Mouse (Mus musculus) urinary bladder, postnatal 0 days (tissue): ENCODE results near the gene Lrrfip1. TPM values are rescaled to one million over a fixed set of nuclear protein-coding genes. Genes with fewer than 3 reads are reported as not detected.

Experiments
- polyA plus RNA-seq: library from polyadenylated mRNA; unstranded; fragments of >200 nt; fragmentation: Nextera tagmentation; extraction: Ambion mirVana; gene quantifications from 2 replicates; pipeline ENCODE4 v1.2.1, GENCODE M21; 2015

Gene Lrrfip1
- 163 and 229 TPM in 2 replicates for polyA plus RNA-seq

GRCm38 (mm10) chr1:90998268-90998890 lies at the start of gene Lrrfip1:
Gene Lrrfip1, plus strand, starts transcription at chr1:90998737.

GRCm38 (mm10) chr1:90952808-90953207 lies 45.7 kb upstream of the Lrrfip1 start, which contains the start of gene Prlh:
Gene Prlh, plus strand, starts transcription at chr1:90953108.

GRCm38 (mm10) chr1:90969347-90969784 lies 29.2 kb upstream of the Lrrfip1 start, which contains the start of gene Rab17:
Gene Rab17, minus strand, starts transcription at chr1:90969661.

GRCm38 (mm10) chr1:91144813-91145212 lies 146.3 kb downstream of the Lrrfip1 start, which contains the start of gene Rbm44:
Gene Rbm44, plus strand, starts transcription at chr1:91145089.

Other genes with a start within 250 kb of the Lrrfip1 start
- 117 and 132 TPM in 2 replicates for gene Col6a3, start 154.8 kb upstream of the Lrrfip1 start, polyA plus RNA-seq
- gene Mlph, start 83.7 kb upstream of the Lrrfip1 start, polyA plus RNA-seq, result 1.5 and 1.6 TPM in 2 replicates
- gene Prlh, start 45.6 kb upstream of the Lrrfip1 start, polyA plus RNA-seq, result not detected in 2 replicates
- gene Rab17, start 29.1 kb upstream of the Lrrfip1 start, polyA plus RNA-seq, result 2.5 and 3.8 TPM in 2 replicates
- gene Rbm44, start 146.4 kb downstream of the Lrrfip1 start, polyA plus RNA-seq, result 0.07 and 0.79 TPM in 2 replicates
- 7.6 and 10.1 TPM in 2 replicates for gene Ramp1, start 181.1 kb downstream of the Lrrfip1 start, polyA plus RNA-seq